Mouse (Mus musculus) C2C12 (cell line): ENCODE results near the gene Tns4.

Experiments
- CEBPB ChIP-seq: IDR thresholded peaks from one replicate; pipeline ENCODE4 v1.6.1; 2011; ENCODE audit warnings: low read depth, mild to moderate bottlenecking, control low read depth, moderate library complexity
- CTCF ChIP-seq: IDR thresholded peaks from one replicate; pipeline ENCODE4 v1.5.1; 2011; ENCODE audit not compliant: control insufficient read depth, insufficient read depth, insufficient read length
- MAX ChIP-seq: IDR thresholded peaks from one replicate; pipeline ENCODE4 v1.6.1; 2011; ENCODE audit warnings: mild to moderate bottlenecking, control low read depth
- MYOG ChIP-seq: IDR thresholded peaks from one replicate; pipeline ENCODE4 v1.6.1; 2011; ENCODE audit not compliant: control insufficient read depth, insufficient read length; ENCODE audit errors: extremely low read depth
- USF1 ChIP-seq: IDR thresholded peaks from one replicate; pipeline ENCODE4 v1.6.1; 2011; ENCODE audit warnings: low read depth, mild to moderate bottlenecking, control low read depth, moderate library complexity

GRCm38 (mm10) chr11:99047120-99047519 lies 42.0 kb downstream of the Tns4 start:
- TF ChIP-seq CTCF (no peak), MYOG (no peak), MAX (no peak), CEBPB (no peak), USF1 (no peak)
